Mouse (Mus musculus): ENCODE results near the gene Olfr694.

- TF ChIP-seq POLR2A (IDR thresholded peaks at IDR 0.05; ENCODE audit: insufficient read length, low read depth) = no peak
- no peak for TF ChIP-seq E2F4 (IDR thresholded peaks at IDR 0.05; ENCODE audit: insufficient read depth)
- no peak for TF ChIP-seq TCF3 (IDR thresholded peaks at IDR 0.05; ENCODE audit: insufficient read length, low read depth)
- no peak for TF ChIP-seq MAX (IDR thresholded peaks at IDR 0.05; ENCODE audit: low read depth)
- TF ChIP-seq CEBPB (IDR thresholded peaks at IDR 0.05; ENCODE audit: insufficient read depth, poor library complexity, severe bottlenecking) = no peak
- no peak for TF ChIP-seq TCF12 (IDR thresholded peaks at IDR 0.05; ENCODE audit: insufficient read depth, poor library complexity, severe bottlenecking)
- TF ChIP-seq USF1 (IDR thresholded peaks at IDR 0.05; ENCODE audit: low read depth) = no peak
- no peak for TF ChIP-seq POLR2AphosphoS2 (IDR thresholded peaks at IDR 0.05; ENCODE audit: insufficient read length, low read depth)
- no peak for TF ChIP-seq SRF (IDR thresholded peaks at IDR 0.05; ENCODE audit: control insufficient read depth, insufficient read length, low read depth)
Measured at GRCm38 (mm10) chr7:106649774-106650173, 41.8 kb downstream of the Olfr694 start.
